Mouse (Mus musculus) limb, embryonic 10.5 days (tissue): ENCODE measurements at regions not wholly inside any gene's neighbourhood (a gene's known extent, or its start where the extent isn't known, plus 50 kb on each side); places are given as distances from the start of the nearest gene placed in this dataset. TPM values are rescaled to one million over a fixed set of nuclear protein-coding genes. Genes with fewer than 3 reads are reported as not detected.
A peak's percentile ranks its signal among the peaks of the same experiment; 100 is the strongest.

Experiments used
- DNase-seq: peaks from one replicate; pipeline ENCODE4 v3.0.0-alpha.2; 2017; ENCODE audit warnings: low spot score
- H3K27ac ChIP-seq: fragments of 300-500 bp; sonication (generic); 2 replicates; pipeline ENCODE4 v1.5.1; 2016; ENCODE audit warnings: mild to moderate bottlenecking
- H3K27me3 ChIP-seq: fragments of 300-500 bp; sonication (generic); 2 replicates; pipeline ENCODE4 v1.6.1; 2016; ENCODE audit warnings: low read depth, mild to moderate bottlenecking; ENCODE audit not compliant: poor library complexity, severe bottlenecking
- H3K36me3 ChIP-seq: fragments of 300-500 bp; sonication (generic); 2 replicates; pipeline ENCODE4 v1.6.1; 2016; ENCODE audit warnings: mild to moderate bottlenecking, moderate library complexity
- H3K4me1 ChIP-seq: fragments of 300-500 bp; sonication (generic); 2 replicates; pipeline ENCODE4 v1.6.1; 2016
- H3K4me3 ChIP-seq: fragments of 300-500 bp; sonication (generic); 2 replicates; pipeline ENCODE4 v1.5.1; 2016; ENCODE audit warnings: mild to moderate bottlenecking, moderate library complexity
- H3K9me3 ChIP-seq: fragments of 300-500 bp; sonication (generic); replicated peaks from 2 replicates; pipeline ENCODE4 v1.6.1; 2016; ENCODE audit warnings: mild to moderate bottlenecking
- WGBS: fragments of 180-500 bp; shearing (Covaris S2); methylation state at CpG from one replicate; pipeline ENCODE4 v1.1.7; 2016; 5-methylcytosine and 5-hydroxymethylcytosine counted together
- microRNA-seq: library from miRNA; unstranded; fragments of <30 nt; microRNA quantifications from one replicate; pipeline ENCODE4, GENCODE M21; 2017

DNA sequence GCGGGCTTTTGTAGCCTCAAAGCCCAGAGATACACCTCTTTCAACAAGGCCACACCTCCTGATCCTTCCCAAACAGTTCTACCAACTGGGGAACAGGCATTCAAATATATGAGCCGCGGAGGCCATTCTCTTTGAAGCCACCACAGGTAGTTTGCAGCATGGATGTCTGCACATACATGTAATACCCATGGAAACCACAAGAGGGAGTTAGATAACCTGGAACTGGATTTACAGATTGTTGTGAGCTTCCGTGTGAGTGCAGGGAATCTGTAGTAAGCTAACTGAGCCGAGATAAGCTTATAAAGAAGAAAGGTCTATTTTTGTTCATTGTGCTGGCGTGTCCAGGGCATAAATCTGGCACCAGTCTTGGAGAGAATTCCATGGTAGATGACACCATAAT is 149.0 kb downstream of the Zfp281 start:
- WGBS: 89% methylated on average over 6 of the region's 6 CpGs
- H3K27ac ChIP-seq: no peak overlapping the region
- DNase-seq: no peak
- no peaks in the 10 kb centered on the region for H3K27me3 ChIP-seq
- no peak overlapping the region for H3K4me3 ChIP-seq
- H3K9me3 ChIP-seq: no peaks in the 10 kb centered on the region
- H3K36me3 ChIP-seq: no peaks in the 10 kb centered on the region
- H3K4me1 ChIP-seq: peaks cover 31% of the 10 kb centered on the region

DNA sequence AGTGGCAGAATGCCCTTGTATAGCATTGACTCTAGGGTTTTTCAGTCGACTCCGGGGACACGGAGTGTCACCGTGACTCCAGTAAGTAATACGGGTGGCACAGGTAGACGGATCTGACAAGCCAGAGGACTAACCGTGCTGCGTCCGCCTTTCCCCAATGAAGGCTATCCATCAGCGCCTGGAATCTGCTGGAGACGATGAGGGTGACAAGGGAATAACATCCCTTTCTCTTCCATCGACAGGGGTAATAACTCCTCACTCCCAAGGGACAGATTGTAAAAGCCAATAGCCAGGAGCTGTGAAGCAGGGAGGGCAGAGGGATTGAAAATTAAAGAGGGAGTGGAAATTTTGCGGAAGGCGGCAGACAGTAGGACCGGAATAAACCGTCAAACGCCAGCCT is 151.5 kb downstream of the Zfp281 start:
- H3K4me3 ChIP-seq: no peak overlapping the region
- no peaks in the 10 kb centered on the region for H3K9me3 ChIP-seq
- 59% methylated on average over 17 of the region's 17 CpGs for WGBS
- H3K27me3 ChIP-seq: no peaks in the 10 kb centered on the region
- peaks cover 20% of the 10 kb centered on the region for H3K4me1 ChIP-seq
- no peaks in the 10 kb centered on the region for H3K36me3 ChIP-seq
- H3K27ac ChIP-seq: no peak overlapping the region
- DNase-seq: no peak

DNA sequence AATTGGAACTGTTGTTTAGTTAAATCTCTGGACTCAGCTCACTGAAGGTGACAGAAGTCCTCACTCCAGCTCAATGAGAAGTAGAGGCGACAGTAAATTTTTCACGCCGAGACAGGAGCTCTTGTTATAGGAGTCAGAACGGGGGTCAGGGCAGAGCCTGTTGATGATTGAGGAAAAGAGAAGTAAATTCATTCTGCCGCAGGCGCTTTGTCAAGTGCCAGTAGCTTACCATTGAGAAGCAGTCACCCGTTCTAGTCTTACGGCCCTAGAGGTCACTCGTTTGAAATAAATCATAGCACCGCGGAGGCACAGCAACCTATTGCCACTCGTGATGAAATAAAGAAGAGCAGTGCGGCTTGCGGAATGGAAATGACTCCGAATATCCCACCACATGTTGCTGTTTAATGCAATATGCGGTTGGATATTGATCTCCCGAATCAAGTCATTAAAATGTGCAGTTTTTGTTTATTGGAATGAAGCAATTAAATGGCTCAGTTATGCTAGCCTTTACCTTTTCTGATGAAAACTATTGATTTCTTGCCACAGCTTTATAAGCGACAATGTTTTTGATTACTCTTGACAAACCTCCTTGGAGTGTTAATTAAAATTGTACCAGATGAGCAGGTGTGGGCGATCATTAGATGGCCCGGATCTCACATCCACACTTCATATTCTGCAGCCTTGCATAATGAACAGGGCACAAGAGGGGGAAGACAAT is 152.7 kb downstream of the Zfp281 start:
- no peaks in the 10 kb centered on the region for H3K9me3 ChIP-seq
- peaks cover 32% of the 10 kb centered on the region for H3K4me1 ChIP-seq
- no peak overlapping the region for H3K27ac ChIP-seq
- no peaks in the 10 kb centered on the region for H3K27me3 ChIP-seq
- H3K36me3 ChIP-seq: no peaks in the 10 kb centered on the region
- peak overlapping the region; percentile 22 for H3K4me3 ChIP-seq
- peak; percentile 57 for DNase-seq
- WGBS: 45% methylated on average over 20 of the region's 20 CpGs

DNA sequence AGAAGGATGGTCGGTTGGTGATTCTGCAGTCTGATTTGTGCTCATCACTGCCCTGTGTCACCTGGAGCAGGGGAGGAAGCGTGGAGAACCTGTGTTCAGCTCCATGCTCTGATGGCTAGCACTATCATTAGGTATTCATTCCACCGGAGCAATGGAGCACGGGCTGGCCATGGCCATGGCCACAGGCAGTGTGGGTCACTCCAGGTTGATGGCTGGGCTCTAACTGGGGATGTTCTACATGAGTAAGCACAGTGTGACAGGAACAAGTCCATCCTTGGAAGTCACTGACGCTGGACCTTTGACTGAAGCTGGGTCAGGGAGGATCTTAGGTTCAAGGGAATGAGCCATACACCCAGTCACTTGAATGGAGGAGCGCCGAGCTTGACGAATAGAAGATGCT is 154.7 kb downstream of the Zfp281 start:
- no peak for DNase-seq
- Histone ChIP-seq H3K4me1 (peaks cover 40% of the 10 kb centered on the region), H3K9me3 (no peaks in the 10 kb centered on the region), H3K36me3 (no peaks in the 10 kb centered on the region), H3K27ac (no peak overlapping the region), H3K4me3 (no peak overlapping the region), H3K27me3 (no peaks in the 10 kb centered on the region)
- 89% methylated on average over 8 of the region's 8 CpGs for WGBS

DNA sequence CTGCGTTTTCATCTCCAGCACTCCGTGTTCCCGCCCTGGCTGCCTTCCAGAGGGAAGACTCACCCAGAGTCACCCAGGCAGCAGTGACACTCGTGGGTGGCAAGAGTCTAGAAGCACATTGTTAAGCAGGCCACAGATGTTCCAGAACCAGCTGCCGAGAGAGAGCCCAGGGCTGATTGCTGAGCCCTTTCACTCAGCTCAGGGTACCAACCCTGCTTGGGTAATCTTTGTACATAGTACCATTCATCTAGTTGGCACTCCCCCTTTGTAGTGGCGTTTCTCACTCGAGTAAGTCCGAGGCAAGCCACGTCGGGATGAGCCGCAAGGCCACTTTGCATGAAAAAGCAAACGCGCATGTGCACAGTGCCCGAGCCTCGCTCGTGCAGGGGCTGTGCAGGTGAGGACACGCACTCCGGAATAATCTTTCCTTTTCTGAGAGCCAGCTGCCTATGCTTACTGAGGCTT is 156.9 kb downstream of the Zfp281 start:
- Histone ChIP-seq H3K27me3 (no peaks in the 10 kb centered on the region), H3K27ac (0 out of 2 replicates have a peak overlapping the region, but pooled peaks have one; percentile 33), H3K4me3 (peak overlapping the region; percentile 24; the same call in 1 of the 2 replicates), H3K9me3 (no peaks in the 10 kb centered on the region), H3K36me3 (no peaks in the 10 kb centered on the region), H3K4me1 (peaks cover 33% of the 10 kb centered on the region)
- WGBS: 60% methylated on average over 18 of the region's 18 CpGs
- no peak for DNase-seq

DNA sequence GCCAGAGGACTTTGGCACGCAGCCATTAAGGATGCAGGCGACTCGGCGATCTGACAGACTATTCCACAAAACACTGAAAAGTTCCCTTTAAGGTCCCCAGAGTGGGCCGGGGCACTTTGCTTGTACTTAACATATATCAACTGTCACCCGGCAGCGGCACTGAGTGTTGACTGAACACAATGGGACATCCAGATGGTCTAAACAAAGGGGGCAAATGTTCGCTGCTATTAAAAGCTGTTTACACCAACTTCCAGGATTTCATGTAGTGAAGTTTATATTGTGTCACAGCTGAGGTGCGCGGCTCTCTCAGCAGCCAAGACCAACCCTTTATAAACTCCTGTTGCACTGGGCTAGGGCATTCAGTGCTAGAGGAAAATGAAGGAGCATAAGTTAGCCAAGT is 157.6 kb downstream of the Zfp281 start:
- Histone ChIP-seq H3K4me3 (no peak overlapping the region), H3K27me3 (no peaks in the 10 kb centered on the region), H3K9me3 (no peaks in the 10 kb centered on the region), H3K4me1 (peaks cover 27% of the 10 kb centered on the region), H3K36me3 (no peaks in the 10 kb centered on the region), H3K27ac (0 out of 2 replicates have a peak overlapping the region, but pooled peaks have one; percentile 33)
- no peak for DNase-seq
- WGBS: 51% methylated on average over 10 of the region's 10 CpGs

DNA sequence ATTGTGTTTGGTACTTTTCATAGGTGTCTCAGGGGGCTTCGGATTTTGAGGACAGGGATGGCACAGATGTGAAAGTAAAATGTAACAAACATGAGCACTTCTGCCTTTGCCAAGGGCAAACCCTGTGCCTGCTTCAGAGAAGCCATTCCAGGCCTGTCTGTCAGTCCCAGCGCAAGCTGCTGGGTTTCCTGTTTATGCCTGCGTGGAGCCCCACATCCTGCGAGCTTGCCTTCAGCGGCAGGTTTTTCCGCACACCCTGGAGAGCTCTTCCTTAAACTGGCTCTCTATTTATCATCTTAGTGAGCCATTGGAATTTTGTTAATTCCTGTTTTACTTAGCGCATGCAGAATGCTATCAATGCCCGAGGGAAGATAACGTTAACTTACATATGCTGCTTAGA is 159.5 kb downstream of the Zfp281 start:
- H3K27me3 ChIP-seq: no peaks in the 10 kb centered on the region
- H3K4me1 ChIP-seq: peaks cover 19% of the 10 kb centered on the region
- DNase-seq: no peak
- WGBS: 76% methylated on average over 9 of the region's 9 CpGs
- no peak overlapping the region for H3K4me3 ChIP-seq
- no peak overlapping the region for H3K27ac ChIP-seq
- H3K36me3 ChIP-seq: no peaks in the 10 kb centered on the region
- H3K9me3 ChIP-seq: no peaks in the 10 kb centered on the region

DNA sequence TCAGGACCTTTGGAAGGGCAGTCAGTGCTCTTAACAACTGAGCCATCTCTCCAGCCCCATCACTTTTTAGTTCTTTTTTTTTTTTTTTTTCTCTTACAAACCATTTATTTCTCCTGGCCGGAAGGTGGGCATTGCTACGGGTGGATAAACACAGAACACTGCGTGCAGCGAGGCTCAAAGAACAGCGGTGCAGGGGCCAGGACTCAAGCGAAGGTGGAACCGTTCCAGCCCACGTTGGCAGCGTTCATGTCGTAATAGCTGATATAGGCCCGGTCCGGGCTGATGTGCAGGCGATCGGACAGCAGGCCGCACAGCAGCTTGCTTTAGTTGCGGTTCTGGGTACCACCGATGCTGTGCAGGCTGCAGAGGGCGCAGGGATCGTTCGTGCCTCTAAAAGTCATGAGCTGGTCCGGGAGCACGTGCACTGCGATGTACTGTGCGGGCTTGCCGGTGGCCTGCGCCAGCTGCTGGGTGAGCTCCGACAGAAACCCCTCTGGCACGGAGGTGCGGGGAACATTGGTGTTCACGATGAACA is 164.3 kb downstream of the Zfp281 start:
- Histone ChIP-seq H3K36me3 (no peaks in the 10 kb centered on the region), H3K4me1 (peaks cover 3% of the 10 kb centered on the region; the same call in 1 of the 2 replicates), H3K27me3 (no peaks in the 10 kb centered on the region), H3K4me3 (no peak overlapping the region), H3K9me3 (no peaks in the 10 kb centered on the region), H3K27ac (no peak overlapping the region)
- WGBS: 68% methylated on average over 30 of the region's 30 CpGs
- DNase-seq: no peak

DNA sequence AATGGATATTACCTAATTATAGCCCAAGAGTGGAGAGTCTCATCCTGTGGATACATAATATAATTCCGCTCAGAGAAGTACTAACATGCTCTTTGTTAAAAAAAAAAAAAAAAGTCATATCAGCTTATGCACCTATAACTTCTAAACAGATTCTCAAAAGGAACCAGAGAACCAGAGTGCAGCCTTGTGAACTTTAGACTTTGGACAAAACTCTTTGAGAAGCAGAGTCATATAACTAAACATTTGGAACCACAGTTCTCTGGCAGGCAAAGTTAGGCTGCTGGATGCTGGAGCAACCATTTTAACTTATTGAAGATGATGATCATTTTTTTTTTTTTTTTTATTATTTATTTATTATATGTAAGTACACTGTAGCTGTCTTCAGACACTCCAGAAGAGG is 166.9 kb downstream of the Zfp281 start:
- no peak for DNase-seq
- no peak overlapping the region for H3K27ac ChIP-seq
- WGBS: 97% methylated on average over 1 of the region's 1 CpGs
- H3K27me3 ChIP-seq: no peaks in the 10 kb centered on the region
- no peaks in the 10 kb centered on the region for H3K4me1 ChIP-seq
- no peaks in the 10 kb centered on the region for H3K36me3 ChIP-seq
- H3K9me3 ChIP-seq: no peaks in the 10 kb centered on the region
- no peak overlapping the region for H3K4me3 ChIP-seq

Small RNA genes in the stretch of these regions (microRNA-seq; reads per million reads assigned to microRNA genes)
- not detected for gene Gm22132
